Mouse (Mus musculus): ENCODE measurements around the gene Rock2. TPM values are rescaled to one million over a fixed set of nuclear protein-coding genes. Genes with fewer than 3 reads are reported as not detected.

Gene Rock2
- polyA plus RNA-seq, 1 experiment from 2014 or later = 16.1 TPM

- Histone ChIP-seq H3K4me1 (peaks cover 17% of the 10 kb centered on the region), H3K27ac (replicated peaks) (no peak overlapping the region), H3K4me2 (no peak overlapping the region), H3K9ac (no peak overlapping the region), H3K36me3 (no peaks in the 10 kb centered on the region), H3K4me3 (no peak overlapping the region), H3K27me3 (replicated peaks) (no peaks in the 10 kb centered on the region), H3K9me3 (no peaks in the 10 kb centered on the region)
- ATAC-seq (ENCODE audit: extremely low read depth, insufficient number of reproducible peaks, low FRiP score, low TSS enrichment) = no peak
- WGBS = 86% methylated on average over 4 of the region's 4 CpGs
Measured at GRCm38 (mm10) chr12:16884534-16884933, 10.2 kb upstream of the Rock2 start.

GRCm38 (mm10) chr12:16886354-16886753 lies 8.3 kb upstream of the Rock2 start:
- Histone ChIP-seq H3K27me3 (replicated peaks) (no peaks in the 10 kb centered on the region), H3K4me1 (peaks cover 17% of the 10 kb centered on the region), H3K4me3 (no peak overlapping the region), H3K9ac (no peak overlapping the region), H3K36me3 (no peaks in the 10 kb centered on the region), H3K4me2 (no peak overlapping the region), H3K27ac (replicated peaks) (no peak overlapping the region), H3K9me3 (no peaks in the 10 kb centered on the region)
- 82% methylated on average over 6 of the region's 6 CpGs for WGBS
- no peak for ATAC-seq (ENCODE audit: extremely low read depth, insufficient number of reproducible peaks, low FRiP score, low TSS enrichment)

GRCm38 (mm10) chr12:16893039-16893438 lies 1.7 kb upstream of the Rock2 start:
- no peak for ATAC-seq (ENCODE audit: extremely low read depth, insufficient number of reproducible peaks, low FRiP score, low TSS enrichment)
- Histone ChIP-seq H3K9ac (no peak overlapping the region), H3K27ac (replicated peaks) (peak overlapping the region; percentile 99), H3K4me3 (no peak overlapping the region), H3K27me3 (replicated peaks) (no peaks in the 10 kb centered on the region), H3K4me2 (0 out of 2 replicates have a peak overlapping the region, but pooled peaks have one; percentile 91), H3K9me3 (no peaks in the 10 kb centered on the region), H3K4me1 (peaks cover 32% of the 10 kb centered on the region), H3K36me3 (no peaks in the 10 kb centered on the region)
- 89% methylated on average over 2 of the region's 2 CpGs for WGBS

GRCm38 (mm10) chr12:16893656-16894395 lies 869 bp upstream of the Rock2 start:
- peaks cover 40% of the 10 kb centered on the region for H3K4me1 ChIP-seq
- peak overlapping the region; percentile 99 for H3K27ac ChIP-seq (replicated peaks)
- no peaks in the 10 kb centered on the region for H3K9me3 ChIP-seq
- no peak for ATAC-seq (ENCODE audit: extremely low read depth, insufficient number of reproducible peaks, low FRiP score, low TSS enrichment)
- no peaks in the 10 kb centered on the region for H3K27me3 ChIP-seq (replicated peaks)
- no peaks in the 10 kb centered on the region for H3K36me3 ChIP-seq
- peak overlapping the region; percentile 99 for H3K9ac ChIP-seq
- H3K4me3 ChIP-seq = peak overlapping the region; percentile 85
- whole genome bisulfite sequencing = 3% methylated on average over 18 of the region's 18 CpGs
- H3K4me2 ChIP-seq = peak overlapping the region; percentile 91

- Histone ChIP-seq H3K36me3 (no peaks in the 10 kb centered on the region), H3K4me1 (peaks cover 46% of the 10 kb centered on the region), H3K27ac (replicated peaks) (peak overlapping the region; percentile 99), H3K27me3 (replicated peaks) (no peaks in the 10 kb centered on the region), H3K4me3 (peak overlapping the region; percentile 85), H3K9ac (peak overlapping the region; percentile 99), H3K9me3 (no peaks in the 10 kb centered on the region), H3K4me2 (peak overlapping the region; percentile 91)
- WGBS = under 1% methylated on average over 41 of the region's 41 CpGs
- ATAC-seq (ENCODE audit: extremely low read depth, insufficient number of reproducible peaks, low FRiP score, low TSS enrichment) = peak; percentile 11; the same call in 1 of the 2 replicates
Measured at GRCm38 (mm10) chr12:16895221-16895928, 680 bp downstream of the Rock2 start.

GRCm38 (mm10) chr12:16896073-16896789 lies 1.5 kb downstream of the Rock2 start:
- peak overlapping the region; percentile 99 for H3K9ac ChIP-seq
- H3K27ac ChIP-seq (replicated peaks) = peak overlapping the region; percentile 99
- no peaks in the 10 kb centered on the region for H3K27me3 ChIP-seq (replicated peaks)
- whole genome bisulfite sequencing = 4% methylated on average over 8 of the region's 8 CpGs
- no peaks in the 10 kb centered on the region for H3K9me3 ChIP-seq
- H3K36me3 ChIP-seq = no peaks in the 10 kb centered on the region
- H3K4me1 ChIP-seq = peaks cover 53% of the 10 kb centered on the region
- H3K4me3 ChIP-seq = peak overlapping the region; percentile 85
- no peak for ATAC-seq (ENCODE audit: extremely low read depth, insufficient number of reproducible peaks, low FRiP score, low TSS enrichment)
- H3K4me2 ChIP-seq = peak overlapping the region; percentile 91

GRCm38 (mm10) chr12:16897225-16897624 lies 2.5 kb downstream of the Rock2 start:
- H3K27ac ChIP-seq (replicated peaks) = 0 out of 2 replicates have a peak overlapping the region, but pooled peaks have one; percentile 32
- ATAC-seq (ENCODE audit: extremely low read depth, insufficient number of reproducible peaks, low FRiP score, low TSS enrichment) = no peak

GRCm38 (mm10) chr12:16898221-16898620 lies 3.5 kb downstream of the Rock2 start:
- Histone ChIP-seq H3K36me3 (no peaks in the 10 kb centered on the region), H3K27ac (replicated peaks) (peak overlapping the region; percentile 15; the same call in 1 of the 2 replicates), H3K4me2 (peak overlapping the region; percentile 40; the same call in 1 of the 2 replicates), H3K9ac (no peak overlapping the region), H3K4me1 (peaks cover 54% of the 10 kb centered on the region), H3K4me3 (peak overlapping the region; percentile 4; the same call in 1 of the 2 replicates), H3K27me3 (replicated peaks) (no peaks in the 10 kb centered on the region), H3K9me3 (no peaks in the 10 kb centered on the region)
- 45% methylated on average over 2 of the region's 2 CpGs for WGBS
- no peak for ATAC-seq (ENCODE audit: extremely low read depth, insufficient number of reproducible peaks, low FRiP score, low TSS enrichment)

More at GRCm38 (mm10) chr12:16897225-16897624, 2.5 kb downstream of the Rock2 start:
- H3K4me2 ChIP-seq = peak overlapping the region; percentile 91
- peaks cover 58% of the 10 kb centered on the region for H3K4me1 ChIP-seq
- no peaks in the 10 kb centered on the region for H3K9me3 ChIP-seq
- no peaks in the 10 kb centered on the region for H3K36me3 ChIP-seq
- peak overlapping the region; percentile 25; the same call in 1 of the 2 replicates for H3K9ac ChIP-seq
- 58% methylated on average over 2 of the region's 2 CpGs for WGBS
- H3K27me3 ChIP-seq (replicated peaks) = no peaks in the 10 kb centered on the region
- H3K4me3 ChIP-seq = peak overlapping the region; percentile 85

GRCm38 (mm10) chr12:16898790-16899189 lies 4.1 kb downstream of the Rock2 start:
- ATAC-seq (ENCODE audit: extremely low read depth, insufficient number of reproducible peaks, low FRiP score, low TSS enrichment) = no peak
- no peaks in the 10 kb centered on the region for H3K27me3 ChIP-seq (replicated peaks)
- peaks cover 50% of the 10 kb centered on the region for H3K4me1 ChIP-seq
- no peak overlapping the region for H3K4me3 ChIP-seq
- H3K4me2 ChIP-seq = peak overlapping the region; percentile 26; the same call in 1 of the 2 replicates
- H3K9ac ChIP-seq = 0 out of 2 replicates have a peak overlapping the region, but pooled peaks have one; percentile 6
- H3K36me3 ChIP-seq = no peaks in the 10 kb centered on the region
- H3K27ac ChIP-seq (replicated peaks) = peak overlapping the region; percentile 59; the same call in 1 of the 2 replicates
- H3K9me3 ChIP-seq = no peaks in the 10 kb centered on the region

- no peak overlapping the region for H3K4me3 ChIP-seq
- H3K9me3 ChIP-seq = no peaks in the 10 kb centered on the region
- H3K4me2 ChIP-seq = peak overlapping the region; percentile 22
- no peaks in the 10 kb centered on the region for H3K27me3 ChIP-seq (replicated peaks)
- H3K4me1 ChIP-seq = peaks cover 50% of the 10 kb centered on the region
- H3K9ac ChIP-seq = no peak overlapping the region
- no peaks in the 10 kb centered on the region for H3K36me3 ChIP-seq
- WGBS = 47% methylated on average over 3 of the region's 3 CpGs
- no peak for ATAC-seq (ENCODE audit: extremely low read depth, insufficient number of reproducible peaks, low FRiP score, low TSS enrichment)
- peak overlapping the region; percentile 60 for H3K27ac ChIP-seq (replicated peaks)
Measured at GRCm38 (mm10) chr12:16900625-16901222, 6.0 kb downstream of the Rock2 start.
